Mouse (Mus musculus) forelimb bud, embryonic 11.5 days (tissue): Measurements from ENCODE around the gene Tpo.

Source experiments
- DNase-seq: peaks from one replicate; pipeline ENCODE4 v3.0.0-alpha.2; 2012; ENCODE audit warnings: low read depth, low spot score

Gene Tpo

DNA sequence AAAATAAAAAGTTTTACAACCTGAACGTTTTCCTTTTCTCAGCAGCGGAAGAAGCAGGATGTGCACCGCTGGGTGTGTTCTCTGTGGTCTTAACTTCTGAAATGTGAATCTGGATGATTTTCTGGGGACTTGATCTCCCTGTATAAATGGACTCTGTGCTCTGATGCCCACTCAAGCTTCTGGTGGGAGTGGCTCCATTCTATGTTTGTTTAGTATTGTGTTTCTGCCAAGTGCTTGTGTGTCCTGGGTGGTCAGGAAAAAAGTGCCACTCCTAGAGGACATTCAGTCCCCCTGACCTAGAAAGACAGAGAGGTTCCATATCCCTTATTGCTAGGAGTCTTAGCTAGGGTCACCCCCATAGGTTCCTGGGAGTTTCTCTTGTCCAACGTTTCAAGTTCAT is at the start of gene Tpo:
Tpo (minus strand) TSS at position 101 of the 400 bp plus-strand sequence.
- DNase-seq = no peak

DNA sequence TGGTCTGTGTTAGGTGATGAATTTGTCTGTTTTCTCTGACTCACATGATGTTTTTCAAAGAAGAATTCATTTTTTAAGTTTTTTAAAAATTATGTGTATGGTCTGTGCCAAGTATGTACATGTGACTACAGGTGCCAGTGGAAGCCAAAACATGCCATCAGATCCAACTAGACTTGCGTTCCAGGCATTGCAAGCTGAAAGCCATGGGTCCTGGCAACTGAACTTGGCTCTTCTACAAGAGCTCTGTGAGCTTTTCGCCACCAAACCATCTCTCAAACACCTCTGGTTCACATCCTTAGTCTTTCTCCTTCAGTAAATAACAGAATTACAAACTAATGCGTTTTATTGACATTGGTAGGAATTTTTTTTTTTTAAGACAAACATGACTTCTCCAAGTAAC is 49.3 kb upstream of the Tpo start:
- no peak for DNase-seq

DNA sequence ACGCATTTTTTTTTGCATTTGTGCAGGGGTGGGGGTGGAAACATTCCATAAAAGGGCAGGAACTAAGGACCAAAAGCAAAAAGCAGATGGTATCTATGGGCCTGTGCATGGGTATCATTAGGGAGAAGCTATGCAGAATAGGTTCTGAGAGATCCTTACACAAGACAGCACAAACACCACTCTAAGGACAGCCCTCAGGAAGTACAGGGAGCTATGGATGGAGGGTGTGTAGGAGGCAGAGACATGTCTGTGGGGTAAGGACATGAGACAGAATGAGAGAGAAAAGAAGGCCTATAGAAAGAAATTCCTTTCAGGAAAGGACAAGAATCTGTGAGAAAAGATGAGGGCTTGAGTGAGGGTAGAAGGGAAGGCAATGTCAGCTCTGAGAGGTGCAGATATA is 47.2 kb upstream of the Tpo start:
- no peak for DNase-seq

DNA sequence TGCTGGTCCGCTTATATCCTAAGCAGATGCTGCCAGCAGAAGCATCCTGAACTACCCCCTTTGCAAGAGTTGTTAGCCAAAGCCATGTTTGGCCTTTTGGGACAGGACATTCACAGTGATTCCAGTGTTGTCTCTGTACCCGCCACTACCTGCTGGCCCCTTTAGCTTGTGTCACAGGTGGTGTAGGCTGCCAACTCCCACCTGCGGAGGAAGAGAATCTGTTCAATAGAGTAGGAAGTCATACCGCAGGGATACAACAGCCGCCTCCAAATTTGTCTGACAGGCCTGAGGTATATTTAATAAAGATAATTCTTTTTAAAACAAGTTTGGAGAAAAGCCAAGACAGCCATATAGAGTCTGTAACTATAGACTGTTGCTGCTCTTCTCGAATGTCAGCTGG is 45.5 kb upstream of the Tpo start:
- no peak for DNase-seq

DNA sequence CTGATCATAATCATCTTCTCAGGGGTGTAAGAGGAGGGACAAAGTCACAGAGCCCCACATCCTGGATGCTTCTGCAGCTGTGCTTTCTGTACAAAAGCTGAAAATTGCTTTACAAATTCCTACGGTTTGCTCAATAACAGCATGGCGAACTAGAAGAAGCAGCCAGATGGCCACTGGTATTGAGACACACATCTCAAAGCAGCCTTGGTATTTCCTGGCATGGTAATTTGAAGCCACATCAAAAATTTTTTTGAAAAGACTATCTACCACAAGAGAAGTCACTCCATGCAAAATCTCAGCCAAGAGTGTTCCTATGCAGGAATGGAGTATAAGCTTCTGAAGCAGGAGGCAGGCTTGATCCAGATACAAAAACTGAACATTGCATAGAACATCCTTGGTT is 45.1 kb upstream of the Tpo start:
- DNase-seq = no peak

DNA sequence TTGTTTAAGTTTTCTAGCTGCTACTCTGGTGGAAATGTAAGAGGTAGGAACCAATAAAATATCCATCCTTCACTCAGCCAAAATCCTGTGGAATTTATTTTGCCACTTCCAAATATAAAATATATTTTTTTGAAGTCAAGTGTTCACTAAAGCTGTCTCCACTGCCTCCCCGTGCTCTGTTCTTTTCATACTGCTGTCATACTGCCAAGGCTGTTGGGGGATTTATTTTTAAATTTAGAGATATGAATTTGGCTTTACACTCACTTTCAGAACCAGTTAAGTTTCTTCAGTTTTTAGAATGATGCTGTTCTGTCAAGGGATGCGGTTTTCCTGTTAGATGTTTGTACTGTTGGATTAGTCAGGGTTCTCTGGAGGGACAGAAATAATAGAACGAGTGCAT is 36.1 kb upstream of the Tpo start:
- no peak for DNase-seq

DNA sequence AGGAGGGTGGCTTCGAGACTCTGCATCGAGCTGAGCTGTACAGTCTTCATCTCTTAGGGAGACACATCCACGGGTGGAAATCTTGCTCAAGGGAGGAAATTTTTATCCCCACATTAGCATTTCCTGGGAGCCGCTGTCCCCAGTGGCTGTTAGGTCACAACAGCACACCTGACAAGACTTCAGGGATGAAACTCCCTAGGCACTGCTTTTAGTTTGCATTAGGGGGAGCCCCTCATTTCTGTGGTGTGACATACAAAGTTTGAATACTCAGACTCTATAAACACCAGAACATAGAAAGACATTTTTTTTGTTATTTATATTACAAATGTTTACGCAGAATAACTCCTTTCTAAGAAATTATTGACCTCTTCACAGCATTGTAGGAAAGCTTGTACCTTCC is 32.1 kb upstream of the Tpo start:
- DNase-seq = no peak

DNA sequence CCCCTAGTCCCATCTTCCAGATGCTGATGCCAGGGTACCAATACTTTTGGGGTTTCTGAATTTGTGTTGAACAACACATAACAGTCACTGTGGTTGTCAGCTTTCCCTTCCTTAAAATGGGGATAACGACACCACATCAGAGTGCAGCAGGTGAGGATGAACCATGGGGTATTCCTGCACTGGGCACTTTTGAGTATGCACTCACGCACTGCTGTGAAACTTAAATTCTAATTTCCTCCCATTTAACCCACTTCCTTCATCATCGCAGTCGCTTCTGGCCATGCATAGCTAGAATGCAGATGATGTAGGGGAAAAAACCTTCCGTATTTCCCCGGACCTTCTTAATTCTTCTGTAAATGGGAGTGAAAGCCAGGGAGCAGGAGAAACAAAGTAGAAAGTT is 31.6 kb upstream of the Tpo start:
- DNase-seq = no peak

DNA sequence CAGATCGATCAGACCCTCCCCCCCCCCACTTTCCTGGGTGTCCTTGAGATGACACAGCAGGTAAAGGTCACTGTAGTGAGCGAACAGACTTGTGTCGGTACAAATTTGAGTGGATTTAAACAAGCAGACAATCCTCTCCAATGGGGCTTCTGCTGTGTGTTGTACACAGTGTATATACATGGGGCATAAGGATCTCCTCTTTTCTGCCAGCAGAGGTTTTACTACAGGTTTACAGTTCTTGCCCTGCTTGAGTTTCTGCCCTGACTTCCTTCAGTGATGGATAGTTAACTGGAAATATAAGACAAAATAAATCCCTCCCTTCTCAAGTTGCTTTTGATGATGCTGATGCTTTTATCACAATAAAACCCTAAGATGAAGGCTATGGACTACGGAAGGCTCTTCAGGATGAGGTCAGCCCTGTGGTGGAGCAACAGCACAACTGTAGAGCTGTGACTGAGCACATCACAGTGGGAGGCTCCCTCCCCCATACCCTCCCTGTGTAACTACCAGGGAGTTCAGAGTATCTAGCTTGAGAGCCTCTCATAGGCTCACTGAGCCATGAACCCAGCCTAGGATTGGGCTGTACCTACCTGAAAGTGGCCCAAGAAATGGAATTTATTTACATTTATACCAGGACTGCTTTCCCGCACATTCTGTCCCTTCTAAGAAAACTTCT is 29.4 kb upstream of the Tpo start:
- no peak for DNase-seq

DNA sequence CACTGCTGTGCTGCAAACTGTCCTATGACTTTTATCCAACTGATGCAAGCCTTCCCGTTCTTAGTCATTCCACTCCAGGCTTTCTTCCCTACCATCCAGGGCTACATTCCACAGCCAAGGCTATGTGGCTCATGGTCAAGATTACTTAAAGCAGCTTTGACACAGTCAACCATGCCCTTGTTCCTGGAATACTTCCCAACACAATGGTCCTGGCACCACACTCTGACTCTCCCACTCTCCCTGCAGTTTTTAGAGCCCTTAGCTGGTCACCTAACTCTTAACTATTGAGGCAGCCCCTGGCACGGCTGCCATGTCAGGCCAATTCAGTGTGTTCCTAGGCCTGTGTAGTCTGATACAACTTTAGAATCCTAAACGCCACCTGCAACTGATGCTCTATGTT is 28.1 kb upstream of the Tpo start:
- no peak for DNase-seq

DNA sequence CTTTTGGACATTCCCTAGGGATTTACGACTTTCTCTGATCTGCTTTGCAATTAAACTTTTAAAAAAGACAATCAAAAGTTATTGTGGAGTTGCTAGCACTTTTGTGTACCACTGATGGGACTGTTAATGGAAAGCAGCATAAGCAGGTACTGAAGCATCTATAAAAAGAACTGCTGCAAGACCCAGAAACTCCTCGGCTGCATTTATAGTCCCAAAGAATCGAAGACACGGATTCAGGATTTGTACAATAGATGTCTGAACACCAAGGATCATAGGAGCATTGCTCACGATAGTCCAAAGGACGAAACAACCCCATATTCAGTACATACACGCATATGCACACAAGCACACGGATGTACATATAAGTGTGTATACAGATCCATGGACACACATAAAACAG is 27.4 kb upstream of the Tpo start:
- no peak for DNase-seq

DNA sequence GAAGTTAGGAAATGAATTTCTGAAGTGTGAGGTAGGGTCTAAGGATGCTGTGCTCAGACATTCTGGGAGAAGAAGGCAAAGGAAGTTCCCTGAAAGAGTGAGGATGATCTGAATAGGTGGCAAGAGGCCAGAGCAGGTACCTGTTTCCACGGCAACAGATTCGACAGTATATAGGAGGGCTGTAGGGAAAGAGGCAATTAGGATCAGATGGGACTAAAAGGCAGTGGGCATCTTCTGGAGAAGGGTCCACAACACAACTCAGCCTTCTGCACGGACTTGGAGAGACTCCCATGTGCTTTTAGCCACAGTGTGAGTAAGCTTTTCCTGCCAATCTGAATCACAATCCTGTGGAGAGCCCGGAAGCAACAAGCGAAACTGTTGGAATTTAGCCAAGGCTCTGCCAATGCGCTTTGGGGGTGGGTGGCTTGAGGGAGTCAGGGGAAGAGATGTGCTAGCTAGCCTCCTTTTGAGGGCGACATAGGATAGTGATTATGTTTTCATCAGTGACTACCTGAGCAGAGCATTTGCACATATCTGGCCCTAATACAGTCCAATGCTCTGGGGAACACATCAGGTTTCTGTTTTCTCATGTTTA is 21.8 kb upstream of the Tpo start:
- DNase-seq = no peak

DNA sequence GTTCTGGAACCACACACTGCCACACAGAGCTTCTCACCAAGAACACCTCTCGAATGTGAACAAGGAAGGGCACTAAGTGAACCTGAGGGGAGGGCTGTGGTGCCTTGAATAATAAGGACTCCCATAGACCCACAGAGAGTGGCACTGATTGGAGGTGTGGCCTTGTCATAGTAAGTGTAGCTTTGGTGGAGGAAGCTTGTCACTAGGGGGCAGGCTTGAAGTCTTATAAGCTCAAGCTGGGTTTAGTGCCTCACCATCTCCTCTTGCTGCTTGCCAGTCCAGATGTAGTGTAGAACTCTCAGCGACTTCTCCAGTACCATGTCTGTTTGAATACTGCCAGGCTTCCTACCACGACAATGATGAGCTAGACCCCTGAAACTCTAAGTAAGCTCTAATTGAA is 9.7 kb upstream of the Tpo start:
- DNase-seq = peak; percentile 10

DNA sequence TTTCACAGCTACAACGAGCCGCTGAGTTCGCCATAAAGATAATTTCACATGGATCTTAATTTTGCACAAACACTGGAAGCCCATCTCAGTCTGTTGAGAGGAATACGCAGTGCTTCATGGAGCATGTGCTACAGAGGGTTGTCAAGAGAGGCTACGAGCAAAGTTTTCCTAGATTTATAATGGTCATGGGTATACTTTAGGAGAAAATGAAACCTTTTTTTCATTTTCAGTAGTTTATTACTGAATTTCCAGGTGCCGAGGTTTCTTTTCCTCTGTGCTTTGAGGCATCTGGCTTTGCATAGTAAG is 3.1 kb downstream of the Tpo start:
- DNase-seq = no peak

DNA sequence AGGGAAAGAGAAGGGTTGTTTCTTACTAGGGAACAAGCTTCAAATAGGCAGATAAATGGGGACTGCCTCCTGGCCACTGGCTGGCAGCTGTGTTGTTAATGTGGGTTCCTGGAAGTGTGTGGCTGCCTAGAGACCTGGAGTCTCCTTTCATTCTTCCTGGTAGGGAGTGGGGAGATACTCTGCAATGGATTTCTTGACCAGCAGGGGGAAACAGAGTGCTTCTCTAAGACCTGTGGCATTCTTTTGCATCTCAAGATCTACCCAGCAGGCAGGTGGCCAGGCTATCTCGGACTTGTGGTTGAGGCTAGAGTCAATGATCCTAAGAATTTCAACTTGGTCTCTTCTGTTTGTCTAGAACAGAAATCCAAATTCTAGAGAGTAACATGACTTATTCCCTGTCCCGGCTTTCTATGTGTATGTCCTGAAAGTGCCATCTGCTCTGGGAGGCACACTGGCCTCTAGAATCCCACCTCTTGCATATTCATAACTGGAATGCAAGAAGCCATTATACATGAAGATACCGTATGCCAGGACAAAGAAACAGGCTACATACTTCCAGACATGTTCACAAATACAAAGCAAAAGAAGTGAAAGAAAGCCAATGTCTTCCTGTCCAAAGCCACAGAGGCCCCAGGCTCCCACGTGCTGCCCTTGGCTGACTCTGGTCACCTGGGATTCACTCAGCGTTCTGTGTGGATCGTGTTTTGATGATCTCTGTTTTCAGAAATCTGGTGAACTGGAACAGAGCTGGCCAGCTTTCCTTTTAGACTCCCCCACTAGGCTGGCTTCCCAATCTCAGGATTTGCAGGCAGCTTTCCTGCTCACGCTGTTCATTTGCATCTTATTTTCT is 3.6 kb downstream of the Tpo start:
- DNase-seq = peak; percentile 80

DNA sequence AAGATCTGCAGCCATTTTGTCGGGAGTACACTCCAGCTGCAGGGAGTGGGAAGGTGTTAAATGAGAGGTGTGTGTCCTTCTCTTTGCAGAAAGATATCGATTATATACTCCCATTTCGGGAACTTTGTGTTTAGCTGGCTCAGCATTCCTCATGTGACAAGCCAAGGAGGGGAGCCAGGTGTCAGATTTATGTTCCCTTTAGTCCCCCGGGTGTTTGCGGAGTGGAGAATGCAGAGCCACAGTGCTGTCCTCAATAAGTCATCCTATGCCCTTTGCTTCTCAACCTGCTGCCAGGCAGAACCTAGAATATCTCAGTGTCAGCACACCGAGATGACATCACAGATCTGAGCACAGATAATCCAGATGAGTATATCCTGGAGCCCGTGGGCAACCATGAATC is 10.1 kb downstream of the Tpo start:
- DNase-seq = no peak

DNA sequence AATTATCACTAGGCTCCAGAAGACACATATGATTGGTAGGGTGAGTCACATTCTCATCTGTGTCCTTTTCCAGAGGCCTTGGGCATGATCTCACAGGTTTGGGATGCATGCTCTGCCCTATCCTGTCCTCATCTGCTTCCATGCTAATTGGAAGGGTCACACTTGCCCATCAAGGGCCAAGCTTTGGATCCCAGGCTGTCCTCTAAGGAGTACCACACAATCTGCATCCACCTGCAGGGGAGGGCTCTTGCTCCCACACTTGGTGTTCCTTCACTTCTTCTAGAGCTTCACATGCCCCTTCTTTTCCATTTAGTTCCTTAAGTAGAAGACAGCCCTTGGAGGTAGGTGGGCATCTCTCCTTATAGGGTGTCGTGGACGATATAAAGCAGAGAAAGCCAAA is 20.2 kb downstream of the Tpo start:
- DNase-seq = no peak

DNA sequence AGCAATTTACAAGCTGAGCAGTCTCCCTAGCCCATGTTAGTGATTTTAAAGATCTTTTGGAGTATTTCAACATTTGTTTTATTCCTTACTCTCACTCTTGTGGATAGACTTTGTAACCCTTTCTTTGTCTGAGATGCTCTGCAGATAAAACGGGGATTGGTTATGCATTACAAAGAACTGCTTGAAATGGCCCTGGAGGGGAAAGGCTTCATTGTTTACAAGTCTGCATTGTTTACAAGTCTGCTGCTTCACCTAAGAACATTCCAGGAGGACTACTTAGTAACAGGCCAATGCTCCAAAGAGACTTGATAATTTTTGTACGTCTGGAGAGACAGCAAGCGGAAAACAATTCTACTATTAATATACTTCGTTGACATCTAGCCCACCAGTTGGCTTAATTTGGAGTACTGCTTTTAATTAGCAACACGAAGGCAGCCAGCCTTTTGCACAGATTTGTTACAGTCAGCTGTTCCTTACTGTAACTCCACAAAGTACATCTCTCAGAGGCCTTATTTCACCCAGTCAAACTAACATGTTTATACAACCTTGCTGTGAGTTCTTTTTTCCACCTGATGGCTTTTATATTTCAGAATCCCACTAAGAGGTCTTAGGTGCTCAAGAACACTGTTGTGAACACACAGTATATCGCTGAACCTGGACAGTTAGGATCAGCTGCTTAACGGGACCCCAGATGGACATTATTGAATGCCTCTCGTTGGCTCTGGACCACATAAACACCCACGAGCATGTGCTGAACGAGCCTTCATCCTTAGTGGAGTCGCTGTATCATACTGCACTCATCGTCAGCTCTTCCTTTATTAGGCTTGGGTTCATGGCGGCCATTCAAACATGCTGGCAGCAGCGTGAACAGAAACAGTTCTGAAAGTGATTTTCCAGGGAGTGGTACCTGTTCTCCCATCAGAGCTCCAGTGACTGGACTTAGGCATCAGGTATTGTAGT is 22.5 kb downstream of the Tpo start:
- DNase-seq = no peak

DNA sequence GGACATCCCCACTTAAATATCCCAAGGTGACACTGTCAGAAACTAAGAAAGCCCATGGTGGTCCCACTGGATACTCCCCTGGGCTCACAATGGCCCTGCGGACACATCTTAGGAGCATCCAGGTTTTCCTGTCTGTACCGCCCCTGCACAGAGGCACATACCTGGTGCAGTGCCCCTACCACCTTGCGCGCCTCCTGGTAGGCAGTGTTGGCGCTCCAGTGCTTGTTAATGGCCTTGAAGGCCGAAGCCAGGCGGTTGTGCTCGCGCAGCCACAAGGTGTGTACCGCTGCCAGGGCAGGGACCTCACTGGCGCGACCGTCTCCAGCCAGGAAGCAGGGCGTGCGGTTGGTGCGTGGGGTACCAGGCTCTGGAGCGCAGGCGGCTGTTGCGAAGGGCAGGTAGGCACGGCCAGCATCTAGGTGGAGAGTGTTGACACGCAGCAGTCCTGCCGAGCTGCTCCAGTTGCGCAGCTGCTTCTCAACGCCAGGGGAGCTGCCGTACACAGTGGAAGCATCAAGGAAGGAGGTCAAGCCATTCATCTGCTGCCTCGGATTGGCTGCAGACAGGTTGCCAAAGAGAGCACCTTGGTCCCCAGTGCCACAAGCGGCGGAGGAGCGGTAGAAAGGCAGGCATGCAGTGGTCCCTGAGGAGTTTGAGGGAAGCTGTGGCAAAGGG is 29.4 kb downstream of the Tpo start:
- DNase-seq = no peak

DNA sequence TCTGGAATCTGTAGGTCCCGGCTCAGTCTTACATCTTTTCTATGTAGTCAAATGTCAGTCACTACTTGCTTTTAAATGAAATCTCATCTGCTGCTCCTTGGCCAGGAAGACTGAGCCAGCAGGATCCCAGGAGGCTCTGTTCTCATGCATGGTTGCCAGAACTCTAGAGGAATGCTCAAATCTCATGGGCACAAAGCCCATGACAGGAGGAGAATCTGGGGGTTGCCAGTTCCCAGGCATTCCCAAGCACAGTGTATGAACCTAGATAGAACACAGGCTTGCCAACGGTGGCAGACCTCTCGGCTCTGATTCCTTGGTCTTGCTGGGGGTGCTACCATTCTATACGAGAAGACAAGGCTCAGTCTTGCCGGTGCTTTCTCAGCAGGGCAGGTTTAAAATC is 40.3 kb downstream of the Tpo start:
- no peak for DNase-seq

DNA sequence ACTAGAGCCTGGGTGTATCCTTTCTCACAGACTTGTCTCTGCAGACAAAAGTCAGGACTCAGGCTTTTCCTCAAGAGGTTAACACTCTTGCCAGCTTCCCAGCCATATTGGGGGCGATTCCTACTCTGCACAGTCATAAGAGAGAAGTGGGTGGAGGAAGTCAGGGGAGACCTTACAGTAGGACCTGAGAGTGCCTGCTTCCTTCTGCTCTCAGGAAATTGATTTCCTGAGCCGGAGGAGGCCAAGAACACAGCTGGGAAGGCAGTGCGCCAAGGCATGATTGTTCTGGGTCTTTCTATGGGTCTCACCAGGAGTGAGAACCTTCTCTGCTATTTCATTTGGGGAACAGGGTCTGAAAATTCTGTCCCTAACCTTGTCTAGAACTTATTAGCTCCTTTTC is 48.5 kb downstream of the Tpo start:
- no peak for DNase-seq

DNA sequence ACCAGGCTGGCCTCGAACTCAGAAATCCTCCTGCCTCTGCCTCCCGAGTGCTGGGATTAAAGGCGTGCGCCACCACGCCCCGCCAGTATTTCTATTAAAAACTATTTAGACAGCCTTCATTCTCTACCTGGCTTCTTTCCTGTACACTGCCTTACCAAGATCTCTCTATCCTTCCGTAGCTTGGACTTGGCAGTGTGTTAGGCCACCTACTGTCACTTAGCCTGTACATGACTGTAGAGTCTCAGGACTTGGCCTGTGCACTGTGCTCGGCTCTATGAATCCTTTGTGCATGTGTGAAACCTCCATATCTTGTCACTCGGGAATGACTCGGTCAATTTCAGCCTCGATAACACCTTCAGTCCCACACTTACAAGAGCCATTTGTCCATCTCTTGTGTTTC is 55.4 kb downstream of the Tpo start:
- no peak for DNase-seq
